Mouse (Mus musculus) kidney, postnatal 0 days (tissue): ENCODE results near the gene Tshz2. TPM values are rescaled to one million over a fixed set of nuclear protein-coding genes. Genes with fewer than 3 reads are reported as not detected.
A peak's percentile ranks its signal among the peaks of the same experiment; 100 is the strongest.

Source experiments
- ATAC-seq: fragments of 200-750 bp; cut with Nextera tagmentation; replicated peaks from 2 replicates; pipeline ENCODE4 v1.8.0; 2017; ENCODE audit warnings: low read depth, moderate number of reproducible peaks, moderate TSS enrichment, moderate library complexity; ENCODE audit not compliant: low FRiP score
- DNase-seq: peaks from one replicate; pipeline ENCODE4 v3.0.0-alpha.2; 2016; ENCODE audit warnings: low spot score
- H3K27ac ChIP-seq: fragments of 300-500 bp; sonication (generic); 2 replicates; pipeline ENCODE4 v1.5.1; 2014; ENCODE audit warnings: mild to moderate bottlenecking
- H3K27me3 ChIP-seq: fragments of 300-500 bp; sonication (generic); 2 replicates; pipeline ENCODE4 v1.6.1; 2014; ENCODE audit warnings: low read length, mixed read lengths; ENCODE audit not compliant: insufficient read depth
- H3K36me3 ChIP-seq: fragments of 300-500 bp; sonication (generic); 2 replicates; pipeline ENCODE4 v1.6.1; 2014; ENCODE audit warnings: low read length, mixed read lengths; ENCODE audit not compliant: insufficient read depth
- H3K4me1 ChIP-seq: fragments of 300-500 bp; sonication (generic); replicated peaks from 2 replicates; pipeline ENCODE4 v1.6.1; 2014; ENCODE audit warnings: antibody characterized with exemption, low read length, mixed read lengths; ENCODE audit not compliant: insufficient read depth
- H3K4me2 ChIP-seq: fragments of 300-500 bp; sonication (generic); 2 replicates; pipeline ENCODE4 v1.6.1; 2014; ENCODE audit warnings: mild to moderate bottlenecking, low read length, moderate library complexity, mixed read lengths
- H3K4me3 ChIP-seq: fragments of 300-500 bp; sonication (generic); replicated peaks from 2 replicates; pipeline ENCODE4 v1.5.1; 2014; ENCODE audit warnings: low read depth, low read length
- H3K9ac ChIP-seq: fragments of 300-500 bp; sonication (generic); 2 replicates; pipeline ENCODE4 v1.6.1; 2014; ENCODE audit warnings: low read depth, low read length
- H3K9me3 ChIP-seq: fragments of 300-500 bp; sonication (generic); replicated peaks from 2 replicates; pipeline ENCODE4 v1.6.1; 2016; ENCODE audit warnings: low read length, inconsistent platforms, mixed read lengths
- CTCF ChIP-seq: IDR thresholded peaks from 2 replicates; pipeline ENCODE4 v1.5.1; 2016; ENCODE audit warnings: antibody characterized with exemption, low read depth, mild to moderate bottlenecking, moderate library complexity
- WGBS: fragments of 180-500 bp; shearing (Covaris S2); extraction: QIAGEN DNeasy Blood & Tissue Kit; methylation state at CpG from one replicate; pipeline ENCODE4 v1.1.7; 2014; 5-methylcytosine and 5-hydroxymethylcytosine counted together
- polyA plus RNA-seq: library from polyadenylated mRNA; unstranded; fragments of >200 nt; fragmentation: Nextera tagmentation; extraction: Ambion mirVana; gene quantifications from 2 replicates; pipeline ENCODE4 v1.2.1, GENCODE M21; 2015

Tshz2 gene
- polyA plus RNA-seq, 1 experiment from 2014 or later = 9.8 TPM

DNA sequence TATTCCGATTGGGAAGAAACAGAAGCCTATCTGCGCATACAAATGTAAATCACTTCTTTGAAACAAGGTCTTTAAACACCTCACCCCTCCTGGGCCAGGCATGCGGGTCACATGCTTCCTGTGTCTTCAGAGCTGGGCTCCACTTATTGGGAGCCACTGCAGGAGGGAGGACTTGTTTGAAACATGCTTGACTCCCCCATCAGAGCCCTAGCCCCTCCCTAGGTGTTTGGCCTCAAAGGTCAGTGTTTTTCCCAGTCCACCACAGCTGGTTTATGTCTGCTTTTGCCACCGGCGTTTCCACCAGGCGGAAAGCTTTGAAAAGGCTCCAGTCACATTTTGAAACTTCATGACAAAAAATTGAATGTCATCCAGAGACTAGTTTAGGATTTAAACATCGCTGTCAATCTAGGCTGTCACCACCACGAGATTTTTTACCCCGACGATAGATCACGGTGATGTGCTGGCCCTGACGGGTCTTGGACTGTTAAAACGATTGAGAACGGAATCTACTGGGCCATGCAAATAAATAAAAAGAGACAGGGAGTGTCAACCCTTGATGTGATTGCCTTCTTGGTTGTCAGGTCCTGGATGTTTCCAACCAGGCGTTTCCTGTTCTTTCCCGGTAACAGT, 96.0 kb downstream of the Tshz2 start:
- peak; percentile 89 for DNase-seq
- Histone ChIP-seq H3K36me3 (no peaks in the 10 kb centered on the region), H3K27ac (0 out of 2 replicates have a peak overlapping the region, but pooled peaks have one; percentile 13), H3K4me2 (no peak overlapping the region), H3K9me3 (no peaks in the 10 kb centered on the region), H3K27me3 (no peaks in the 10 kb centered on the region), H3K4me1 (peaks cover 16% of the 10 kb centered on the region; the same call in 1 of the 2 replicates), H3K4me3 (no peak overlapping the region), H3K9ac (no peak overlapping the region)
- ATAC-seq = peak; percentile 85; the same call in 1 of the 2 replicates
- 23% methylated on average over 16 of the region's 16 CpGs for WGBS
- 0 out of 2 replicates have a peak, but pooled peaks have one; percentile 2 for TF ChIP-seq CTCF

DNA sequence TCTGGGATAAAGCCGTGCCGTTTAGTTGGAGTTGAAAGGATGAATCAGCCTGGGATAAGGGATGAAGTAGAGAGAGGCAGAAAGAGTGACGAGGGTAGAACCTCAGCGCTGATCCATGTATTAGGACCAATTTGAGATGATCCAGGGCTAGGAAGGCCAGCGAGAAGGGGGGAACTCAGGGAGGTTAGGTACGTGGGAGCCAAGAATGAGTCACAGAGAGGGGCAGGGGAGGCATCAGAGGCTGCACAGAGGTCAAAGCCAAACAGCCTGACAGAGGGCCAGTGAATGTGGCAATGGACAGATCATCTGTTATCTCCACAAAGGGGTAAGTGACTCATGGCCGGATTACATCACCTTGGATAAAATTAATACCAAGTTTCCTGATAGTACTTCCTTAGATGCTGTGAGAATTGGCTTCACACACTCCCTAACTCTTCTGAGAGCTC, 97.8 kb downstream of the Tshz2 start:
- 54% methylated on average over 7 of the region's 7 CpGs for WGBS
- Histone ChIP-seq H3K4me3 (no peak overlapping the region), H3K4me2 (no peak overlapping the region), H3K4me1 (peaks cover 13% of the 10 kb centered on the region; the same call in 1 of the 2 replicates), H3K9me3 (no peaks in the 10 kb centered on the region), H3K36me3 (no peaks in the 10 kb centered on the region), H3K27ac (no peak overlapping the region), H3K27me3 (no peaks in the 10 kb centered on the region), H3K9ac (no peak overlapping the region)
- no peak for TF ChIP-seq CTCF
- no peak for ATAC-seq
- DNase-seq = no peak

DNA sequence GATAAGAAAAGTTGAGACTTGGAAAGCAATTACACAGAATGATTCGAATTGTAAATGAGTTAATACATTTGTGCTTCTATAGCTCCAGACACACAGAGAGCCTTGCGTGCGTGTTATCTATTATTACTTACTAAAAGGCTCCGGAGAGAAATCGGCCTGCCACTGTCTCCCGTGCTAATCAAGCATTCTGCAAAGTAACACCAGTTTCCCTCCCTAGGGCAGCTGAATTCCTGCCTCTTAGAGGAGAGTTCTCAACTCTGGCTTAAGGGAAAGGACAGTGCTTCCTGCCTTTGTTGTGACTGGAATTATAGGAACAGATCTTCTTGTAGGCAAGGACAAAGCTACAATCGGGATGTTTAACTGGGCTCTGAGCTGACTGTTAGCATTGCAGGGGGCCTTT, 101.2 kb downstream of the Tshz2 start:
- Histone ChIP-seq H3K36me3 (no peaks in the 10 kb centered on the region), H3K27me3 (no peaks in the 10 kb centered on the region), H3K27ac (no peak overlapping the region), H3K4me1 (peaks cover 4% of the 10 kb centered on the region; the same call in 1 of the 2 replicates), H3K4me3 (no peak overlapping the region), H3K9ac (no peak overlapping the region), H3K4me2 (no peak overlapping the region), H3K9me3 (no peaks in the 10 kb centered on the region)
- no peak for TF ChIP-seq CTCF
- ATAC-seq (no peak), DNase-seq (peak; percentile 46)
- 79% methylated on average over 7 of the region's 7 CpGs for WGBS

DNA sequence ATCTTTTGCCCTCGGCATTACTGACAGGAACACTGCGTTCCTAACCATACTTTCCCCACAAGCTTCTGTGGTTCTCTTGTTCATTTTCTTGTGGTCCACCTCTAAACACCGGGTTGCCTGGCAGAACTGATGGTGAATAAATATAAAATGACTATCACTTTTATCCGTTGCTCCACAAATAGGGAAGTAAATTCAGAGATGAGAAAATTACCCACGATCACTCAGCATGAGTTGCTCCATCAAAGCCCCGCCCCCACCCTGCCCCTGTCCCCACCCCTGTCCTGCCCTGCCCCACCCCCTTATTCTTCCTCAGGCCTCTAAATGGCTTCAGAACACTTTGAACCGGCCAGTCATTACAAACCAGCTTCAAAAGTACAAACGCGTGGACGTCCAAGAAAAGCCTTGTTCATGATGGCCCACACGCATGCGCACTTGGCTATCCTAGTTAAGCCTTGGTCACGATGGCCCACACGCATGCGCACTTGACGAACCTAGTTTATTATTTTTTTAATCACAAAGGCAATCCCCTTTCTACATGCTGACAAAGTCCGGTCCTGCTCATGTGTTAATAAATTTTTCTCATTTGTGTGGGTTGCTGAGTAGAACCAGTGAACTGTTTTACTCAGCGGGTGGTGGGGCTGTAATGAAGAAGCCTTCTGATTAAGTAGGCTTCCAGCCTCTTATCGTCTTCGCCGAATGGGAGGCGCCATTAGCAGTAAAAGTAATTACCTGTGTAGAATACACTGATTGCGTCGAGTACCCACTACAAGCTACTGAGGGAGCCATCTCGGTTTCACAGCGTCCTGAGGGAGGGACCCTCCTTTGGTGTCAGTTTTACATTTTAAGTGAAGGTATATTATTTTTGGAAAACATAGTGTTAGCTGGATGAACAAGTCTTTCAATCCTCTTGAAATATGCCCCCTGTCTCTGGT, 102.9 kb downstream of the Tshz2 start:
- ATAC-seq (peak; percentile 57), DNase-seq (peak; percentile 80)
- Histone ChIP-seq H3K4me1 (peaks cover 4% of the 10 kb centered on the region; the same call in 1 of the 2 replicates), H3K27ac (no peak overlapping the region), H3K27me3 (no peaks in the 10 kb centered on the region), H3K9me3 (no peaks in the 10 kb centered on the region), H3K4me3 (no peak overlapping the region; the same call in 1 of the 2 replicates), H3K4me2 (peak overlapping the region; percentile 48), H3K36me3 (no peaks in the 10 kb centered on the region), H3K9ac (0 out of 2 replicates have a peak overlapping the region, but pooled peaks have one; percentile 23)
- WGBS = 56% methylated on average over 26 of the region's 26 CpGs
- TF ChIP-seq CTCF = no peak

DNA sequence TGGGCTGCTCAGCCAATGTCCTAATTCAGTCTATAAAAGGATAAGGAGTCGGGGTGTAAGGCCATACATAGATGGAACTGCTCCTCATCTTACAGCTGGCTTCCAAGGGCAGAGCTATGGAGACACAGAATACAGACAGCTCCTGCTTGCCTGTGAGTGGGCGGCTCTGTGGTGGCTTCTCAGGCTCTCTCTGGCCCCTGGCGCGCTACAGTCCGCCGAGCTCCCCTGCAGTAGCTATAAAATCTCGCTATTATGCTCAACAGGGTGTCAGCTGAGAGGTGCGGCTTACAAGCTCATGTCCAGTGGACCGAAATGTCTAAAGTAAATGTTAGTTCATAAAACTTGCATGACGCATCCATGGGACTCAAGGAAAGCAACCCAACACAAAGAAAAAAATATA, 108.2 kb downstream of the Tshz2 start:
- no peak; the same call in 1 of the 2 replicates for ATAC-seq
- peak; percentile 1; the same call in 1 of the 2 replicates for TF ChIP-seq CTCF
- Histone ChIP-seq H3K36me3 (no peaks in the 10 kb centered on the region), H3K9me3 (no peaks in the 10 kb centered on the region), H3K4me2 (no peak overlapping the region), H3K4me1 (peaks cover 4% of the 10 kb centered on the region; the same call in 1 of the 2 replicates), H3K27ac (no peak overlapping the region), H3K27me3 (no peaks in the 10 kb centered on the region), H3K9ac (no peak overlapping the region), H3K4me3 (no peak overlapping the region)
- peak; percentile 68 for DNase-seq
- WGBS = 27% methylated on average over 10 of the region's 10 CpGs

DNA sequence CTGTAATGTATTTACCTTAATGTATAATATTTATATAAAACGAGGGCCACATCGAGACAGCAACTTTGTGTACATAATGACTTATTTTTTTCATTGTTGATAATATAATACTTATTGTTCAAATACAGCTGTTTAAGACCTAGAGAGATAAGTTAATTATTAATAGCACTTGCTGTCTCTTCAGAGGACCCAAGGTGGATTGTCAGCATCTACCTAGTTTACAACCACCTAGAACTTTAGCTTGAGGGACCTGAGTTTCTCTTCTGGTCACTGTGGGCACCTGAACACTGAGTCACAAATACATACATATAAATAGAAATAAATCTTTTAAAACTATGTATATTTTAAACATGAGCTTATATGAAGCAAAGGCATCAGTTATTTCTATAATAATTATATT, 110.0 kb downstream of the Tshz2 start:
- H3K4me3 ChIP-seq = no peak overlapping the region
- no peak overlapping the region for H3K27ac ChIP-seq
- no peaks in the 10 kb centered on the region for H3K9me3 ChIP-seq
- ATAC-seq (no peak), DNase-seq (no peak)
- WGBS = 80% methylated on average over 2 of the region's 2 CpGs
- H3K4me2 ChIP-seq = no peak overlapping the region
- no peaks in the 10 kb centered on the region for H3K27me3 ChIP-seq
- peaks cover 4% of the 10 kb centered on the region; the same call in 1 of the 2 replicates for H3K4me1 ChIP-seq
- H3K9ac ChIP-seq = no peak overlapping the region
- no peak for TF ChIP-seq CTCF
- no peaks in the 10 kb centered on the region for H3K36me3 ChIP-seq
